Mouse (Mus musculus): Measurements from ENCODE around the gene Tet3. TPM values are rescaled to one million over a fixed set of nuclear protein-coding genes. Genes with fewer than 3 reads are reported as not detected.
A peak's percentile ranks its signal among the peaks of the same experiment; 100 is the strongest.

Gene Tet3
- polyA plus RNA-seq, 1 experiment from 2014 or later: 66.1 TPM

DNA sequence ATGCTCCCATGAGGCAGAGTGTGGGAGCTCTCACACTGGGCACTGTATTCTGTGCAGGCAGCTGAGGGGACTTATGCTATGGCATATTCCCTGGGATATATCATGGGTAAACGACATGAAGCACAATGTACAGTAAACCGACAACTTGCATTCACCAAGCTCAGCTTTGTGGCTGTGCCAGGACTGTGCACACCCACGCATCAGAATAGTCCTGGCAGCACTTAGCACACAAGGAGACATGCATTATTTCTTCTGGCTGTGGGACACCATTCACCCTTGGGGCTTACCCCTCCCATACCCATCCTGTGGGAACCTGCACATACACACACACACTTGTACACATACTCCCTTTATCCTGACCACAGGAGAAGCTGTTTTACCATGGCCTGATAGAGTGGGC, 20.3 kb downstream of the Tet3 start:
- Histone ChIP-seq H3K9ac (no peak overlapping the region), H3K4me2 (replicated peaks) (peak overlapping the region; percentile 77)

DNA sequence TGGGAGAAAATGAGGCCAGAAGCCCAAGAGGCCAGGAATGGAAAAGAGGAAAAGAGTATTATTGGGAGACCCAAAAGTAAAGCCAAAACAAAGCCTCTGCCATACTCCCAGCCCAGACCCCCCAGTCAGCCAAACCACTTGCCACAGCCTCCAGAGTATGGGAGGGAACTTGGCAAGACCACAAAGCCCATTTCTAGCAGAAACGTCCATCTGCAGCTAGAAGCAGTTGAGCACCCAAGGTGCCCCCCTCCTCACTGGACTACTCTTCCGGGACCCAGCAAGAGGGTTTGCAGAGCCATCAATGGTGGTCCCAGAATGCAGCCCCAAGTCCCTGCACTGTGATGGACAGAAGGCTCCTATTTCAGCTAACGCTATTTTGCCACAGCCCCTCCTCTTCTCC, 21.1 kb downstream of the Tet3 start:
- 29% methylated on average over 3 of the region's 3 CpGs for WGBS
- H3K9ac ChIP-seq: no peak overlapping the region
- peaks cover 80% of the 10 kb centered on the region for H3K4me1 ChIP-seq
- H3K27ac ChIP-seq (replicated peaks): no peak overlapping the region
- ATAC-seq (ENCODE audit: insufficient number of reproducible peaks, low FRiP score, low TSS enrichment, low read depth): no peak
- peak overlapping the region; percentile 77; the same call in 1 of the 2 replicates for H3K4me2 ChIP-seq (replicated peaks)
- H3K4me3 ChIP-seq (replicated peaks): no peak overlapping the region
- H3K9me3 ChIP-seq (replicated peaks): no peaks in the 10 kb centered on the region
- no peaks in the 10 kb centered on the region for H3K27me3 ChIP-seq
- H3K36me3 ChIP-seq: peaks cover 10% of the 10 kb centered on the region; the same call in 1 of the 2 replicates

More for the DNA sequence above, 20.3 kb downstream of the Tet3 start:
- H3K36me3 ChIP-seq: 0 out of 2 replicates have a peak, but pooled peaks cover 10% of the 10 kb centered on the region
- H3K4me1 ChIP-seq: peaks cover 80% of the 10 kb centered on the region
- no peaks in the 10 kb centered on the region for H3K27me3 ChIP-seq
- 50% methylated on average over 3 of the region's 3 CpGs for WGBS
- no peak overlapping the region for H3K27ac ChIP-seq (replicated peaks)
- peak overlapping the region; percentile 79; the same call in 1 of the 2 replicates for H3K4me3 ChIP-seq (replicated peaks)
- ATAC-seq (ENCODE audit: insufficient number of reproducible peaks, low FRiP score, low TSS enrichment, low read depth): no peak
- H3K9me3 ChIP-seq (replicated peaks): no peaks in the 10 kb centered on the region

DNA sequence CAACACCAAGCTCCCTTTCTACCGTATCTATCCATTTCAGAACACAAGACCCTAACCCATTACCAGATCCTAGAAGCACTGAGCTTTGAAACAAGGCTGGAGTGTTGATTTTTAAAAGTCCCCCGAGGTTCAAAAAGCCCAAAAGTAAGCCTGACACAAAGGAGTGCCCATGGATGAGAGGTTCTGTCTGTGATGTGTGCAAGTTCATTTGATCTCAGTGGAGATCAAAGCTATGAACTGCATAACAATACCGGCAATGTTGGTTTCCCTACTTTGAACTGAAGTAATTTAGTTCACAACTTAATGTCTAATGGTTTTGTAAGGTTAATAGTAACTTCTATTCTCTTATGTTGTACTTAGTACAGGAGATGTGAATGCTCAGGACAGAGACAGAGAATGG, 21.7 kb downstream of the Tet3 start:
- Histone ChIP-seq H3K36me3 (peaks cover 10% of the 10 kb centered on the region; the same call in 1 of the 2 replicates), H3K27me3 (no peaks in the 10 kb centered on the region), H3K9ac (no peak overlapping the region), H3K4me1 (peaks cover 80% of the 10 kb centered on the region), H3K4me2 (replicated peaks) (no peak overlapping the region), H3K9me3 (replicated peaks) (no peaks in the 10 kb centered on the region), H3K4me3 (replicated peaks) (no peak overlapping the region), H3K27ac (replicated peaks) (no peak overlapping the region)
- no peak for ATAC-seq (ENCODE audit: insufficient number of reproducible peaks, low FRiP score, low TSS enrichment, low read depth)
- 67% methylated on average over 3 of the region's 3 CpGs for WGBS

DNA sequence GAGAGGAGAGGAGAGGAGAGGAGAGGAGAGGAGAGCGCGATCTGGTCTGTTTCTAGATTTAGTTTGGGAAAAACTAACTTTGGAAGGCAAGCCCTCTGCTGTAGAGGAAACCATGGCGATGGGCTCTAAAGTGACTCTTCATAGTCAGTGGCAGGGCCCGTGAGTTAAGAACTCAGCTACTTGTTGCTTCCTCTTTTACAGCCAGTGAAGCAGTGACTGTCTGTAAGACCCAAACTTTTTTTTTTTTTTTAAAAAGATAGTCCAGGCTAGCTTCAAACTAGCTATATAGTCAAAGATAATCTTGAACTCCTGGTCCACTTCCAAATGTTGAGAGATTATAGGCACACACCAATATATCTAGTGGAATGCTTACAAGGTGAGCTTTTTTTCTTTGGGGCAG, 22.3 kb downstream of the Tet3 start:
- Histone ChIP-seq H3K4me3 (replicated peaks) (no peak overlapping the region), H3K36me3 (peaks cover 10% of the 10 kb centered on the region; the same call in 1 of the 2 replicates), H3K27ac (replicated peaks) (no peak overlapping the region), H3K4me1 (peaks cover 80% of the 10 kb centered on the region), H3K9me3 (replicated peaks) (no peaks in the 10 kb centered on the region), H3K27me3 (no peaks in the 10 kb centered on the region), H3K4me2 (replicated peaks) (no peak overlapping the region), H3K9ac (no peak overlapping the region)
- ATAC-seq (ENCODE audit: insufficient number of reproducible peaks, low FRiP score, low TSS enrichment, low read depth): no peak
- 79% methylated on average over 4 of the region's 4 CpGs for WGBS

DNA sequence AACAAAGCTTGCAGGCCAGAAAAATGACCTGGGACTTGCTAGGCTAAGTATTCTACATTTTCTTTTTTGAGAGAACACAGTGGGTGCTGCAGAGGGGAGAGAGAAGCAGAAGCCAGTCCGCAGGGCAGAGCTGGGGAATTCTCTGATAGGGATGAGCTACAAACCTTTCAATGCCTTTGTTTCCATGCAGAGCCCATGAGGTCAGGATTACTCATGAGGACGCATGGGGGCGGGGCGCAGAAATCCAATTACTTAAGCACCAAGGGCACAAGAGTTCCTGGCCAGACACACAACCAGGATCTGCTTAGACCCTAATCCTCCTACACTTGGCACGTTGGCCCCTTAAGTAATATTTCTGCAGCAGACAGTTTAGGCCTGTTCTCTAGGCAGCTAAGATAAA, 23.7 kb downstream of the Tet3 start:
- Histone ChIP-seq H3K27ac (replicated peaks) (peak overlapping the region; percentile 63), H3K9ac (no peak overlapping the region), H3K36me3 (peaks cover 10% of the 10 kb centered on the region; the same call in 1 of the 2 replicates), H3K4me1 (peaks cover 84% of the 10 kb centered on the region), H3K27me3 (no peaks in the 10 kb centered on the region), H3K9me3 (replicated peaks) (no peaks in the 10 kb centered on the region), H3K4me3 (replicated peaks) (no peak overlapping the region), H3K4me2 (replicated peaks) (no peak overlapping the region)
- 35% methylated on average over 5 of the region's 5 CpGs for WGBS
- ATAC-seq (ENCODE audit: insufficient number of reproducible peaks, low FRiP score, low TSS enrichment, low read depth): no peak

DNA sequence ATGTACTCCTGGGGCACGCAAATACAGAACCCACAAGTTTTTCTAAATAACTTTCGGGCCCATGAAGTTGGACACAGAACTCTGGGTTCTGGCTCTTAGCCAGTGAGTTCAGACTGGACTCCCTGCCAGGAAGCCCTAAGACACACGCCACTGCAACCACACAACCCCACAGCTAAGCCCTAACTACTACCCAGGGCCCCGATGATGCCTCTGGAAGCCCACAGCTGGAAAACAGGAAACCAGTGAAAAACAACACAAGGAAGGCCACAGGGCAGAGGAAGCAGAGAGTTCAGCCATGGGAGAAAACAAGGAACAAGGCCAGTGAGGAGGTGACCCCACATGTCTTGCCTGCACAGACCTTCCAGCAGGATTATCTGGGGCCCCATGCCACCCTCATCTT, 25.3 kb downstream of the Tet3 start:
- Histone ChIP-seq H3K4me1 (peaks cover 75% of the 10 kb centered on the region), H3K9me3 (replicated peaks) (no peaks in the 10 kb centered on the region), H3K9ac (no peak overlapping the region), H3K36me3 (peaks cover 13% of the 10 kb centered on the region; the same call in 1 of the 2 replicates), H3K27me3 (no peaks in the 10 kb centered on the region), H3K27ac (replicated peaks) (peak overlapping the region; percentile 72), H3K4me3 (replicated peaks) (0 out of 2 replicates have a peak overlapping the region, but pooled peaks have one; percentile 1), H3K4me2 (replicated peaks) (peak overlapping the region; percentile 21; the same call in 1 of the 2 replicates)
- WGBS: 49% methylated on average over 4 of the region's 4 CpGs
- ATAC-seq (ENCODE audit: insufficient number of reproducible peaks, low FRiP score, low TSS enrichment, low read depth): no peak

DNA sequence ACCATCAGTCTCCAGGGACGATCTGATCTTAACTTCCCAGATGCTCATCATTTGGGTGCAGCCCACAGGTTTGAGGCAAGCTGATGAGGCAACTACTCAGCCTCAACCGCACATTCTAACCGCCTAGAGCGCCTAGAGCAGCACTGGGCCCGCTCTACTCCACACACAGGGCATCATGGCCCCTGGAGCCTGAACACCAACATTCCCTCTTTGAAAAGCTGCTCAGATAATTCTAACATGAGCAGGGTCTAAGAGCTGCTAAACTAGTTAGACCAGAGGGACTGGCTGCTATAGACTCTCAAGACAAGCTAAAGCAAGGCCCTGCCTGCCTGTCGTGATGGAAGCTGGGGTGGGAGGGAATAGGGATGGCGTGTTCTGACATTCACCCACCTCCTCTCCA, 25.9 kb downstream of the Tet3 start:
- H3K4me2 ChIP-seq (replicated peaks): no peak overlapping the region
- H3K9ac ChIP-seq: no peak overlapping the region
- peak overlapping the region; percentile 79 for H3K27ac ChIP-seq (replicated peaks)
- no peaks in the 10 kb centered on the region for H3K9me3 ChIP-seq (replicated peaks)
- peaks cover 75% of the 10 kb centered on the region for H3K4me1 ChIP-seq
- ATAC-seq (ENCODE audit: insufficient number of reproducible peaks, low FRiP score, low TSS enrichment, low read depth): peak; percentile 48; the same call in 1 of the 2 replicates
- WGBS: 67% methylated on average over 7 of the region's 7 CpGs
- no peaks in the 10 kb centered on the region for H3K27me3 ChIP-seq
- peaks cover 15% of the 10 kb centered on the region; the same call in 1 of the 2 replicates for H3K36me3 ChIP-seq
- no peak overlapping the region for H3K4me3 ChIP-seq (replicated peaks)

DNA sequence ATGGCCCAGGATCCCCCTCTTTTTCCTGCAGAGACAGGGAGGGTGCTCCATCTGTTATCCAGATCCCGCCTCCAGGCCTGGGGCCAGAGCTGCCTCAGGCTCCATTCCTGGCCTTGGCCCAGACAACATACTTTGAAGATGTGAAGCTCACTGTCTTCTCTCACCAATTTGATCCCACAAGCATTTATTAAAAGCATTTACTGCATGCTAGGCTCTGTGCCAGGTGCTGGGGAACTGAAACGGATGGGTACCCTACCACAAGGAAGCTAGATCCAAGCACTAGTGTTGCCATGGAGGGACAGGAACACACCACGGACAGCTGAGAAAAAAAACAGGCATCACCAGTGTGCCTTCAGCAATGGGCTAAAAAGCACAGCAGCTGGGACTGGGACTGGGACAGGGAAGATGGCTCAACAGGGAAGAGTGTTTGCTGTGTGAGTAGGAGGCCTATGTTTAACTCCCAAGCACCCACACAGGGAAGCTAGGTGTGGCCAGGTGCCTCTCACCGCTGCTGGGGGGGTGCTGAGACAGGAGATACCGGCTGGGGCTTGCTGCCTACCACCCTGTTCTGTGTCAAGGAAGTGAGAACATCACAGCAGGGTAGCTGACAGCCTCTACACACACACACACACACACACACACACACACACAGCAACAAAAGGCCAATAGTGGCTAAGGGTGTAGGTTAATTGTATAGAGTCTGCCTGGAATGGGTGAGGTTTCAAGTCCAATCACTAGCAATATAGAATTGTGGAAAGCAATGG, 30.7 kb downstream of the Tet3 start:
- Histone ChIP-seq H3K36me3 (peaks cover 13% of the 10 kb centered on the region), H3K27me3 (no peaks in the 10 kb centered on the region), H3K4me2 (replicated peaks) (no peak overlapping the region), H3K9ac (no peak overlapping the region), H3K9me3 (replicated peaks) (no peaks in the 10 kb centered on the region), H3K27ac (replicated peaks) (peak overlapping the region; percentile 84), H3K4me1 (peaks cover 72% of the 10 kb centered on the region), H3K4me3 (replicated peaks) (no peak overlapping the region)
- peak; percentile 40; the same call in 1 of the 2 replicates for ATAC-seq (ENCODE audit: insufficient number of reproducible peaks, low FRiP score, low TSS enrichment, low read depth)
- WGBS: 23% methylated on average over 5 of the region's 5 CpGs

DNA sequence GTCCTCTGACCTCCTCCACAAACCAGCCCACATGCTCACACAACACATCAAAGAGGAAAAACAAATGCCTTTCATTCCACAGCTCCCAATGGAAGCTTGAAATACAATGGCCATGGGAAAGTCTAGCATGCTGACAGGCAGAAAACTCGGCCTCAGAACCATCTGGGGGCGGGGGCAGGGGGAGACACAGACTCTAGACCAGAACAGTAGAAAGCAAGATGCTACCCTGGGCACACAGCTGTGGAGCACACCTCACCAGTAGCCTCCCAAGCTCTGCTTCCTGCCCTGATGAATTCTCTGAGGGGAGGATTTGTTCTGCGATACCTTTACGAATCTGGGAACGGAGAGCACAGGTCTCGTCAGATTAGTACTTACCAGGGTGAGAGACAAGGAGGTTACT, 31.4 kb downstream of the Tet3 start:
- Histone ChIP-seq H3K27ac (replicated peaks) (peak overlapping the region; percentile 84), H3K36me3 (peaks cover 13% of the 10 kb centered on the region), H3K4me2 (replicated peaks) (peak overlapping the region; percentile 24; the same call in 1 of the 2 replicates), H3K9me3 (replicated peaks) (no peaks in the 10 kb centered on the region), H3K4me3 (replicated peaks) (no peak overlapping the region), H3K27me3 (no peaks in the 10 kb centered on the region), H3K9ac (no peak overlapping the region), H3K4me1 (peaks cover 70% of the 10 kb centered on the region)
- peak; percentile 17; the same call in 1 of the 2 replicates for ATAC-seq (ENCODE audit: insufficient number of reproducible peaks, low FRiP score, low TSS enrichment, low read depth)
- WGBS: 19% methylated on average over 6 of the region's 6 CpGs

DNA sequence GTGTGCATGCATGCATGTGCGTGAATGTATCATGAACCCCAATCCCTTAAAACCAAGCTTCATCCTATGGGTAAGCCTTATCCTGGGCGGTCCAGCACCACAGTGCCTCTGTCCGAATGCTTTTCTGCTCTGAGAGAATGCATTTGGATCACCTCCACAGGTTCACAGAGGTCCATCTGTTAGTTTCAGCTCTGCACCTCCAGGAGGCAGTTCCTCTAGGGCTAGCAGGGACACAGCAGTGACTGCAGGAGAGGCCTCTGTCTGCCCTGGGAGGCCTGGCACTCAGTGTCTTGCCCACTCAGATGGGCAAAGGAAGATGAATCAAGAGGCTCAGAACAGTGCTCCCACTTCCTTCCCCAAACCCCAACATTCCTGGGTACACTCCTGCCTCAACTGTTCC, 32.3 kb downstream of the Tet3 start:
- no peak overlapping the region for H3K4me2 ChIP-seq (replicated peaks)
- H3K4me1 ChIP-seq: peaks cover 70% of the 10 kb centered on the region
- H3K9me3 ChIP-seq (replicated peaks): no peaks in the 10 kb centered on the region
- peaks cover 13% of the 10 kb centered on the region; the same call in 1 of the 2 replicates for H3K36me3 ChIP-seq
- H3K27ac ChIP-seq (replicated peaks): 0 out of 2 replicates have a peak overlapping the region, but pooled peaks have one; percentile 84
- no peaks in the 10 kb centered on the region for H3K27me3 ChIP-seq
- no peak for ATAC-seq (ENCODE audit: insufficient number of reproducible peaks, low FRiP score, low TSS enrichment, low read depth)
- no peak overlapping the region for H3K9ac ChIP-seq
- 89% methylated on average over 3 of the region's 3 CpGs for WGBS
- H3K4me3 ChIP-seq (replicated peaks): no peak overlapping the region

DNA sequence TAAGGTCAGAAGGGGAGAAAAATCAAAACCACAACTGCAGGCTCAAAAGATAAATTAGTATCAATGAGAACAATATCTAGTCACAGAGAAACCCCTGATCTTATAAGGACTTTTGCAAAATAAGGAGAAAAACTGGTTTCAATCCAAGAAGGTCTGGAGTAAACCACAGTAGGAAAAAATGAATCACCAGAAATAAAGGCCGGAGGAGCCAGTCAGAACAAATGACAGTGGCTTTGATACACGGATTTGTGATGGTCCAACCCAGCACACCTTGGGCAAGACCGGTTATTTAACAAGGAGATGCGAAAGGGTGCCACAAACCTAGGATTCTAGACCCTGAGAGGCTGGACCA, 34.9 kb downstream of the Tet3 start:
- 50% methylated on average over 4 of the region's 4 CpGs for WGBS
- Histone ChIP-seq H3K4me1 (peaks cover 66% of the 10 kb centered on the region), H3K9ac (no peak overlapping the region), H3K4me3 (replicated peaks) (no peak overlapping the region), H3K4me2 (replicated peaks) (no peak overlapping the region), H3K36me3 (peaks cover 13% of the 10 kb centered on the region; the same call in 1 of the 2 replicates), H3K9me3 (replicated peaks) (no peaks in the 10 kb centered on the region), H3K27ac (replicated peaks) (peak overlapping the region; percentile 45; the same call in 1 of the 2 replicates), H3K27me3 (no peaks in the 10 kb centered on the region)
- no peak for ATAC-seq (ENCODE audit: insufficient number of reproducible peaks, low FRiP score, low TSS enrichment, low read depth)
